Mouse (Mus musculus): ENCODE measurements at regions not wholly inside any gene's neighbourhood (a gene's known extent, or its start where the extent isn't known, plus 50 kb on each side); places are given as distances from the start of the nearest gene placed in this dataset.

- DNase-seq, result no peak
These were observed 442.0 kb downstream of the Defb40 start for GRCm38 (mm10) chr8:18536059-18536458.

GRCm38 (mm10) chr8:18528120-18528519, 449.9 kb downstream of the Defb40 start:
- no peak for DNase-seq

- DNase-seq, result no peak
These were observed 465.6 kb downstream of the Defb40 start for GRCm38 (mm10) chr8:18512409-18512808.

- DNase-seq, result no peak
These were observed 471.7 kb downstream of the Defb40 start for GRCm38 (mm10) chr8:18506158-18507022.

GRCm38 (mm10) chr8:18490620-18491019, 487.4 kb downstream of the Defb40 start:
- no peak for DNase-seq

GRCm38 (mm10) chr8:18480081-18480480, 498.0 kb downstream of the Defb40 start:
- no peak for DNase-seq

- no peak for DNase-seq
These were observed 499.9 kb downstream of the Defb40 start for GRCm38 (mm10) chr8:18478166-18478565.

GRCm38 (mm10) chr8:18467511-18467910, 510.5 kb downstream of the Defb40 start:
- DNase-seq, result peak; percentile 50

- no peak for DNase-seq
These were observed 517.4 kb downstream of the Defb40 start for GRCm38 (mm10) chr8:18460609-18461008.

- DNase-seq, result no peak
These were observed 520.6 kb downstream of the Defb40 start for GRCm38 (mm10) chr8:18457470-18457869.

GRCm38 (mm10) chr8:18449015-18449414, 529.0 kb downstream of the Defb40 start:
- no peak for DNase-seq

- no peak for DNase-seq
These were observed 535.8 kb downstream of the Defb40 start for GRCm38 (mm10) chr8:18442212-18442611.

- no peak for DNase-seq
These were observed 555.2 kb downstream of the Defb40 start for GRCm38 (mm10) chr8:18422846-18423245.

- no peak for DNase-seq
These were observed 565.6 kb downstream of the Defb40 start for GRCm38 (mm10) chr8:18412470-18412869.

- DNase-seq, result no peak
These were observed 571.6 kb downstream of the Defb40 start for GRCm38 (mm10) chr8:18406446-18406845.

- DNase-seq, result peak; percentile 66
These were observed 589.7 kb downstream of the Defb40 start for GRCm38 (mm10) chr8:18388353-18388752.

- DNase-seq, result no peak
These were observed 596.4 kb downstream of the Defb40 start for GRCm38 (mm10) chr8:18381615-18382178.

GRCm38 (mm10) chr8:18348716-18349115, 629.3 kb downstream of the Defb40 start:
- DNase-seq, result no peak

- DNase-seq, result no peak
These were observed 631.8 kb downstream of the Defb40 start for GRCm38 (mm10) chr8:18346248-18346647.

GRCm38 (mm10) chr8:18345322-18345721, 632.7 kb downstream of the Defb40 start:
- peak; percentile 60 for DNase-seq

- no peak for DNase-seq
These were observed 633.2 kb downstream of the Defb40 start for GRCm38 (mm10) chr8:18344838-18345237.

- no peak for DNase-seq
These were observed 642.5 kb downstream of the Defb40 start for GRCm38 (mm10) chr8:18335576-18335975.

- DNase-seq, result no peak
These were observed 649.5 kb downstream of the Defb40 start for GRCm38 (mm10) chr8:18328521-18328920.

GRCm38 (mm10) chr8:18316488-18316887, 661.6 kb downstream of the Defb40 start:
- DNase-seq, result peak; percentile 5

Measured in right cerebral cortex, postnatal 14 days (tissue).